Mouse (Mus musculus): ENCODE results near the gene Mark3.
A peak's percentile ranks its signal among the peaks of the same experiment; 100 is the strongest.

The Mark3 gene

DNA sequence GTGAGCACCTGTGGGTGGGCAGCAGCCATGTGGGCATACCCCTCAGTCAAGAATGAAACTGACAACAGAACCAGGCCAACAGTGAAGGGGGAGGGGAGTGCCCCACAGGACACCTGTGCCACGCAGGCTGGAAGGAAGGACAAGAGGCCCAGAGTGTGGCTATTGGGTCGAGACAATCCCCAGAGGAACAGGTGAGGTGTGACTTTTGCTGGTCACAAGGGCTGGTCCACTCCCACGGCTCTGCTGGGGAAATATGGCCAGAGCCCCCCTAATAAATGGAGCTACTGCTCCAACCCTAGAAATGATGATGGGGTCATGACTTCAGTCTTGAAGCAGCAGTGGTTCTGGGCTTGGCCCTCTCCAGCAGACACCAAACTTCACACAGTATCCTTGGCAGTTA, 129.0 kb downstream of the Mark3 start:
- DNase-seq, result no peak

DNA sequence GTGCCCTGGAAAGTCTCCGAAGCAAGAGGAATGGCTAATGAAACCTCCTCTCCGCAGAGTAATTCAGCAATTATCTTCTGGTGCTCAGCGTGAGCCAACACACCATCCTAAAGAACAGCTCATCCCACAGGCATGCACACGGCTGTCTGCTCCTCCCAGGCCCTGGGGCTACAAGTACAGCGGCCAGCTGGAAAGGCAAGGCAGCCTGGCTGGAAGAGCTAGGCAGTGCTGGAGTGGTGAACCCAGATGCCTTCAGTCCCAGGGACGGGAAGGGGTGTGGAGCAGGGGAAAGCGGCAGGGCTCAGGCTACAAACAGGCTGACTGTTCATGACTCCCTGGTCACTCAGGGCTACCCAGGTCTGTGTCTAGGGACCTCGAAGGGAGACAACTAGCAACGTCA, 130.3 kb downstream of the Mark3 start:
- peak; percentile 47 for DNase-seq

- DNase-seq, result peak; percentile 86
These were observed 131.1 kb downstream of the Mark3 start for GRCm38 (mm10) chr12:111705186-111705973.

Measured in kidney, postnatal 14 days (tissue).